In genomic region chr2:107290697-107291019, GRCm38 (mm10) we compare ENCODE assay signal across 8 mouse cellular contexts. TPM values are rescaled to one million over a fixed set of nuclear protein-coding genes. Genes with fewer than 3 reads are reported as not detected.
DNase-seq lines count a peak whose midpoint lies in the region; ATAC-seq and TF ChIP-seq lines count a peak whose summit lies in the region.

No protein-coding gene starts in this region.

- H3K4me2 ChIP-seq in neural tube, embryonic 14.5 days (ENCODE audit: low read depth, low read length) = peak overlapping the region; percentile 78

- H3K27ac ChIP-seq in layer of hippocampus, adult 2 months = peak overlapping the region; percentile 94
- no peak overlapping the region for H3K27ac ChIP-seq in forebrain, embryonic 10.5 days
- no peak overlapping the region for H3K27ac ChIP-seq in limb, embryonic 10.5 days
- no peak overlapping the region for H3K27ac ChIP-seq in neural tube, embryonic 14.5 days (ENCODE audit: low read depth, low read length)

- H3K4me1 ChIP-seq in forebrain, embryonic 10.5 days = peaks cover 20% of the 10 kb centered on the region
- H3K4me1 ChIP-seq in limb, embryonic 10.5 days = peaks cover 15% of the 10 kb centered on the region
- H3K4me1 ChIP-seq in neural tube, embryonic 14.5 days (ENCODE audit: control insufficient read depth, insufficient read depth, low read length) = no peaks in the 10 kb centered on the region; the same call in 1 of the 2 replicates

- peak overlapping the region; percentile 29 for H3K9ac ChIP-seq in neural tube, embryonic 14.5 days (replicated peaks; ENCODE audit: low read depth, low read length)

- peaks cover 48% of the 10 kb centered on the region for H3K27me3 ChIP-seq in forebrain, embryonic 10.5 days (ENCODE audit: poor library complexity, severe bottlenecking)
- peaks cover 44% of the 10 kb centered on the region for H3K27me3 ChIP-seq in limb, embryonic 10.5 days (ENCODE audit: low read depth, poor library complexity, severe bottlenecking)
- no peaks in the 10 kb centered on the region for H3K27me3 ChIP-seq in neural tube, embryonic 14.5 days (ENCODE audit: control insufficient read depth, insufficient read depth, low read length)

- TF ChIP-seq CTCF in layer of hippocampus, adult 2 months (conservative IDR thresholded peaks at IDR 0.05) = no peak

- peak; percentile 75; the same call in 1 of the 2 replicates for ATAC-seq in neural tube, embryonic 14.5 days (ENCODE audit: low read depth)

- H3K36me3 ChIP-seq in forebrain, embryonic 10.5 days (replicated peaks) = no peaks in the 10 kb centered on the region
- H3K36me3 ChIP-seq in limb, embryonic 10.5 days = no peaks in the 10 kb centered on the region
- no peaks in the 10 kb centered on the region for H3K36me3 ChIP-seq in neural tube, embryonic 14.5 days (ENCODE audit: control insufficient read depth, insufficient read depth, low read length)

- no peak for DNase-seq in layer of hippocampus, adult 2 months (ENCODE audit: low spot score in 2 of 2)
- DNase-seq in layer of hippocampus, postnatal 10 days (ENCODE audit: low spot score in 2 of 2) = no peak
- DNase-seq in forebrain, embryonic 10.5 days (ENCODE audit: extremely low spot score, low spot score) = no peak
- no peak for DNase-seq in limb, embryonic 10.5 days (ENCODE audit: low spot score)
- no peak for DNase-seq in spleen, postnatal 4 days (ENCODE audit: low spot score in 2 of 2)
- no peak for DNase-seq in thymus, postnatal 4 days
- DNase-seq in right cerebral cortex, adult 18-20 months = no peak

- peak overlapping the region; percentile 74 for H3K4me3 ChIP-seq in layer of hippocampus, adult 2 months
- peak overlapping the region; percentile 58 for H3K4me3 ChIP-seq in forebrain, embryonic 10.5 days
- H3K4me3 ChIP-seq in limb, embryonic 10.5 days = peak overlapping the region; percentile 50
- peak overlapping the region; percentile 52 for H3K4me3 ChIP-seq in neural tube, embryonic 14.5 days (ENCODE audit: low read depth, low read length)

- WGBS in forebrain, embryonic 10.5 days = 2% methylated on average over 12 of the region's 12 CpGs
- WGBS in limb, embryonic 10.5 days = 2% methylated on average over 12 of the region's 12 CpGs
- under 1% methylated on average over 12 of the region's 12 CpGs for WGBS in neural tube, embryonic 14.5 days

- H3K9me3 ChIP-seq in forebrain, embryonic 10.5 days = no peaks in the 10 kb centered on the region
- H3K9me3 ChIP-seq in limb, embryonic 10.5 days (replicated peaks) = no peaks in the 10 kb centered on the region
- no peaks in the 10 kb centered on the region for H3K9me3 ChIP-seq in neural tube, embryonic 14.5 days (ENCODE audit: control insufficient read depth, low read length)

RNA-seq across cellular contexts. Expression of gene Kcna4, which starts 0.2 kb away (rescaled TPM):
- total RNA-seq in layer of hippocampus, adult 2 months (2021) = 10 to 100 TPM; 41.6 to 48.6 TPM
- 10 to 100 TPM; 38.5 to 46.7 TPM for total RNA-seq in layer of hippocampus, postnatal 10 days (2021)
- 0.02 and 0.05 TPM in 2 replicates for polyA plus RNA-seq in forebrain, embryonic 10.5 days (2016; fragmentation: Nextera tagmentation; extraction: Ambion mirVana)
- polyA plus RNA-seq in limb, embryonic 10.5 days (2016; fragmentation: Nextera tagmentation; extraction: Ambion mirVana) = 0.05 and 0.06 TPM in 2 replicates
- polyA plus RNA-seq in neural tube, embryonic 14.5 days (2014; fragmentation: Nextera tagmentation; extraction: Ambion mirVana) = 6.2 and 7.6 TPM in 2 replicates
